Mouse (Mus musculus) bone marrow macrophage, adult 2 months (primary cell): Measurements from ENCODE around the gene Lmna.

ENCODE experiments used
- CTCF ChIP-seq: IDR thresholded peaks from 2 replicates; pipeline ENCODE4 v1.5.1; 2012; ENCODE audit warnings: low read depth, mild to moderate bottlenecking, low read length, moderate library complexity
- POLR2A ChIP-seq: IDR thresholded peaks from 2 replicates; pipeline ENCODE4 v1.6.1; 2012; ENCODE audit warnings: mild to moderate bottlenecking, low read depth, low read length, borderline replicate concordance

DNA sequence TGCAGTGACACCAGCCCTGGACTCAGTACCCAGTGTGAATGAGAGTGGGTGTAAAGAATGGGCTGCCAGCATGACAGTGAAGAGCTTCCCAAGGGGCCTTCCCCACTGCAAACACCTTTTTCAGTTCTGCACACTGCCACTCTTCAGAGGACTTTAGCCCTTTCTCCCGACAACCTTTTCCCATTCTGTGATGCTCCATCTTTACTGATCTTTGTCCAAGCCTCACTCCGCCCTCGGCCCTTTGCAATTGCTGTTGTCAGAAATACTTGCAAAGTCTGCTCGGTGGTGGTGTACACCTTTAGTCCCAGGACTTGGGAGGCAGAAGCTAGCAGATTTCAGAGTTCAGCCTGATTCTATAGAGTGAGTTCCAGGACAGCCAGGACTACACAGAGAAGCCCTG lies 41.8 kb upstream of the Lmna start:
- TF ChIP-seq POLR2A (no peak), CTCF (no peak)
